Mouse (Mus musculus): ENCODE data around the gene Olfr67. TPM values are rescaled to one million over a fixed set of nuclear protein-coding genes. Genes with fewer than 3 reads are reported as not detected.

Olfr67 gene
- polyA plus RNA-seq, 1 experiment = not detected

- Histone ChIP-seq H3K4me3 (ENCODE audit: low read depth, low read length) (no peak within 1 kb of the TSS), H3K9me3 (replicated peaks; ENCODE audit: control insufficient read depth, insufficient read depth, low read length, poor library complexity, severe bottlenecking) (no peaks in the 10 kb centered on the region), H3K27me3 (ENCODE audit: control insufficient read depth, insufficient read depth, low read length, poor library complexity, severe bottlenecking) (no peaks in the 10 kb centered on the region), H3K9ac (ENCODE audit: low read depth, poor library complexity, severe bottlenecking) (no peak within 1 kb of the TSS), H3K27ac (ENCODE audit: insufficient read depth, low read length) (no peak within 1 kb of the TSS), H3K4me1 (ENCODE audit: control insufficient read depth, insufficient read depth, low read length) (no peaks in the 10 kb centered on the region), H3K36me3 (ENCODE audit: control insufficient read depth, insufficient read depth, low read length, poor library complexity, severe bottlenecking) (no peaks in the 10 kb centered on the region)
- TF ChIP-seq POLR2A (IDR thresholded peaks at IDR 0.05; ENCODE audit: insufficient read depth, low read length) (no peak), CTCF (IDR thresholded peaks at IDR 0.05; ENCODE audit: low read depth, low read length) (no peak), EP300 (IDR thresholded peaks at IDR 0.05; ENCODE audit: insufficient read depth, low read depth, low read length) (no peak)
Observed at GRCm38 (mm10) chr7:103757233-103757632, 34.4 kb downstream of the Olfr67 start, which contains the start of gene Olfr630. Gene Olfr630 (minus strand): TSS chr7:103757333.

- TF ChIP-seq CTCF (IDR thresholded peaks at IDR 0.05; ENCODE audit: low read depth, low read length) = no peak
- no peak for TF ChIP-seq EP300 (IDR thresholded peaks at IDR 0.05; ENCODE audit: insufficient read depth, low read depth, low read length)
- no peak for TF ChIP-seq POLR2A (IDR thresholded peaks at IDR 0.05; ENCODE audit: insufficient read depth, low read length)
- no peak within 1 kb of the TSS for H3K27ac ChIP-seq (ENCODE audit: insufficient read depth, low read length)
- no peaks in the 10 kb centered on the region for H3K9me3 ChIP-seq (replicated peaks; ENCODE audit: control insufficient read depth, insufficient read depth, low read length, poor library complexity, severe bottlenecking)
Observed at GRCm38 (mm10) chr7:103744843-103745242, 46.8 kb downstream of the Olfr67 start, which contains the start of gene Olfr629. Gene Olfr629 (minus strand): TSS chr7:103744943.

More at GRCm38 (mm10) chr7:103744843-103745242, 46.8 kb downstream of the Olfr67 start, which contains the start of gene Olfr629:
- Histone ChIP-seq H3K4me1 (ENCODE audit: control insufficient read depth, insufficient read depth, low read length) (no peaks in the 10 kb centered on the region), H3K27me3 (ENCODE audit: control insufficient read depth, insufficient read depth, low read length, poor library complexity, severe bottlenecking) (no peaks in the 10 kb centered on the region), H3K4me3 (ENCODE audit: low read depth, low read length) (no peak within 1 kb of the TSS), H3K36me3 (ENCODE audit: control insufficient read depth, insufficient read depth, low read length, poor library complexity, severe bottlenecking) (no peaks in the 10 kb centered on the region), H3K9ac (ENCODE audit: low read depth, poor library complexity, severe bottlenecking) (no peak within 1 kb of the TSS)

Other genes starting within 250 kb of the Olfr67 start
- gene Olfr612, start 249.1 kb downstream of the Olfr67 start, polyA plus RNA-seq (2011; ENCODE audit: insufficient read depth, insufficient read length, low read depth, missing spikeins) = not detected in 2 replicates
- gene Olfr613, start 243.7 kb downstream of the Olfr67 start, polyA plus RNA-seq (2011; ENCODE audit: insufficient read depth, insufficient read length, low read depth, missing spikeins) = not detected in 2 replicates
- not detected in 2 replicates for gene Olfr615, start 235.7 kb downstream of the Olfr67 start, polyA plus RNA-seq (2011; ENCODE audit: insufficient read depth, insufficient read length, low read depth, missing spikeins)
- gene Olfr616, start 222.7 kb downstream of the Olfr67 start, polyA plus RNA-seq (2011; ENCODE audit: insufficient read depth, insufficient read length, low read depth, missing spikeins) = not detected in 2 replicates
- not detected in 2 replicates for gene Olfr617, start 218.8 kb downstream of the Olfr67 start, polyA plus RNA-seq (2011; ENCODE audit: insufficient read depth, insufficient read length, low read depth, missing spikeins)
- gene Olfr618, start 201.7 kb downstream of the Olfr67 start, polyA plus RNA-seq (2011; ENCODE audit: insufficient read depth, insufficient read length, low read depth, missing spikeins) = not detected in 2 replicates
- gene Olfr619, start 191.2 kb downstream of the Olfr67 start, polyA plus RNA-seq (2011; ENCODE audit: insufficient read depth, insufficient read length, low read depth, missing spikeins) = not detected in 2 replicates
- gene Olfr620, start 179.3 kb downstream of the Olfr67 start, polyA plus RNA-seq (2011; ENCODE audit: insufficient read depth, insufficient read length, low read depth, missing spikeins) = not detected in 2 replicates
- gene Olfr622, start 149.1 kb downstream of the Olfr67 start, polyA plus RNA-seq (2011; ENCODE audit: insufficient read depth, insufficient read length, low read depth, missing spikeins) = not detected in 2 replicates
- not detected in 2 replicates for gene Olfr623, start 128.1 kb downstream of the Olfr67 start, polyA plus RNA-seq (2011; ENCODE audit: insufficient read depth, insufficient read length, low read depth, missing spikeins)
- gene Olfr624, start 120.6 kb downstream of the Olfr67 start, polyA plus RNA-seq (2011; ENCODE audit: insufficient read depth, insufficient read length, low read depth, missing spikeins) = 0.13 TPM in 1 of 2 replicates, not detected in the other
- not detected in 2 replicates for gene Olfr625-ps1, start 109.1 kb downstream of the Olfr67 start, polyA plus RNA-seq (2011; ENCODE audit: insufficient read depth, insufficient read length, low read depth, missing spikeins)
- 0.16 TPM in 1 of 2 replicates, not detected in the other for gene Olfr243, start 77.2 kb downstream of the Olfr67 start, polyA plus RNA-seq (2011; ENCODE audit: insufficient read depth, insufficient read length, low read depth, missing spikeins)
- gene Olfr628, start 61.4 kb downstream of the Olfr67 start, polyA plus RNA-seq (2011; ENCODE audit: insufficient read depth, insufficient read length, low read depth, missing spikeins) = not detected in 2 replicates
- not detected in 2 replicates for gene Olfr629, start 46.9 kb downstream of the Olfr67 start, polyA plus RNA-seq (2011; ENCODE audit: insufficient read depth, insufficient read length, low read depth, missing spikeins)
- not detected in 2 replicates for gene Olfr630, start 34.5 kb downstream of the Olfr67 start, polyA plus RNA-seq (2011; ENCODE audit: insufficient read depth, insufficient read length, low read depth, missing spikeins)
- not detected in 2 replicates for gene Olfr69, start 20.2 kb downstream of the Olfr67 start, polyA plus RNA-seq (2011; ENCODE audit: insufficient read depth, insufficient read length, low read depth, missing spikeins)
- gene Olfr68, start 12.1 kb downstream of the Olfr67 start, polyA plus RNA-seq (2011; ENCODE audit: insufficient read depth, insufficient read length, low read depth, missing spikeins) = not detected in 2 replicates
- 1.2 and 2.2 TPM in 2 replicates for gene Hbb-bt, start 22.2 kb upstream of the Olfr67 start, polyA plus RNA-seq (2011; ENCODE audit: insufficient read depth, insufficient read length, low read depth, missing spikeins)
- 3.5 TPM in 1 of 2 replicates, not detected in the other for gene Hbb-bs, start 36.3 kb upstream of the Olfr67 start, polyA plus RNA-seq (2011; ENCODE audit: insufficient read depth, insufficient read length, low read depth, missing spikeins)
- gene Hbb-bh2, start 48.7 kb upstream of the Olfr67 start, polyA plus RNA-seq (2011; ENCODE audit: insufficient read depth, insufficient read length, low read depth, missing spikeins) = not detected in 2 replicates
- gene Hbb-bh1, start 51.3 kb upstream of the Olfr67 start, polyA plus RNA-seq (2011; ENCODE audit: insufficient read depth, insufficient read length, low read depth, missing spikeins) = not detected in 2 replicates
- gene Hbb-y, start 61.4 kb upstream of the Olfr67 start, polyA plus RNA-seq (2011; ENCODE audit: insufficient read depth, insufficient read length, low read depth, missing spikeins) = 1.4 TPM in 1 of 2 replicates, not detected in the other
- not detected in 2 replicates for gene Olfr66, start 94.4 kb upstream of the Olfr67 start, polyA plus RNA-seq (2011; ENCODE audit: insufficient read depth, insufficient read length, low read depth, missing spikeins)
- gene Olfr64, start 102.7 kb upstream of the Olfr67 start, polyA plus RNA-seq (2011; ENCODE audit: insufficient read depth, insufficient read length, low read depth, missing spikeins) = not detected in 2 replicates
- gene Olfr65, start 111.7 kb upstream of the Olfr67 start, polyA plus RNA-seq (2011; ENCODE audit: insufficient read depth, insufficient read length, low read depth, missing spikeins) = not detected in 2 replicates
- not detected in 2 replicates for gene Olfr631, start 137.0 kb upstream of the Olfr67 start, polyA plus RNA-seq (2011; ENCODE audit: insufficient read depth, insufficient read length, low read depth, missing spikeins)
- gene Olfr632, start 142.5 kb upstream of the Olfr67 start, polyA plus RNA-seq (2011; ENCODE audit: insufficient read depth, insufficient read length, low read depth, missing spikeins) = not detected in 2 replicates
- gene Olfr633, start 152.6 kb upstream of the Olfr67 start, polyA plus RNA-seq (2011; ENCODE audit: insufficient read depth, insufficient read length, low read depth, missing spikeins) = not detected in 2 replicates
- 0.08 and 0.13 TPM in 2 replicates for gene Olfr635, start 179.3 kb upstream of the Olfr67 start, polyA plus RNA-seq (2011; ENCODE audit: insufficient read depth, insufficient read length, low read depth, missing spikeins)
- not detected in 2 replicates for gene Olfr638, start 206.9 kb upstream of the Olfr67 start, polyA plus RNA-seq (2011; ENCODE audit: insufficient read depth, insufficient read length, low read depth, missing spikeins)
- not detected in 2 replicates for gene Olfr639, start 225.5 kb upstream of the Olfr67 start, polyA plus RNA-seq (2011; ENCODE audit: insufficient read depth, insufficient read length, low read depth, missing spikeins)
- not detected in 2 replicates for gene Olfr640, start 233.8 kb upstream of the Olfr67 start, polyA plus RNA-seq (2011; ENCODE audit: insufficient read depth, insufficient read length, low read depth, missing spikeins)
- gene Olfr641, start 243.6 kb upstream of the Olfr67 start, polyA plus RNA-seq (2011; ENCODE audit: insufficient read depth, insufficient read length, low read depth, missing spikeins) = not detected in 2 replicates